Comparison of ENCODE assay signal across 9 mouse cellular contexts in genomic region chr16:63872313-63872712, GRCm38 (mm10). TPM values are rescaled to one million over a fixed set of nuclear protein-coding genes. Genes with fewer than 3 reads are reported as not detected.
DNase-seq lines count a peak whose midpoint lies in the region; ATAC-seq and TF ChIP-seq lines count a peak whose summit lies in the region.
"Had no signal": no experiment of that assay in that cellular context is flagged by ENCODE, and none has a peak within 500 bp of the region (broad histone marks: within the 10 kb centered on the region; RNA-seq: fewer than 3 reads in every experiment).

No protein-coding gene starts in this region.

- H3K9me3 ChIP-seq in kidney, postnatal 0 days (replicated peaks; ENCODE audit: low read length), result no peaks in the 10 kb centered on the region
- no peaks in the 10 kb centered on the region for H3K9me3 ChIP-seq in MEL (replicated peaks; ENCODE audit: insufficient read depth, low read length)
- H3K9me3 ChIP-seq in limb, embryonic 14.5 days (ENCODE audit: control insufficient read depth, low read length), result no peaks in the 10 kb centered on the region

- TF ChIP-seq POLR2A in MEL (IDR thresholded peaks at IDR 0.05; ENCODE audit: control insufficient read depth in 1 of 2, insufficient read depth in 1 of 2, low read depth in 1 of 2, low read length in 2 of 2, poor library complexity in 1 of 2), result no peak
- no peak for TF ChIP-seq POLR2A in limb, embryonic 14.5 days (IDR thresholded peaks at IDR 0.05; ENCODE audit: borderline replicate concordance, extremely low read depth, insufficient read depth, insufficient read length)

- no peak for ATAC-seq in kidney, postnatal 0 days (replicated peaks; ENCODE audit: low FRiP score, low read depth)
- ATAC-seq in limb, embryonic 14.5 days (ENCODE audit: low FRiP score, low read depth), result no peak

- H3K27me3 ChIP-seq in kidney, postnatal 0 days (ENCODE audit: insufficient read depth, low read length), result no peaks in the 10 kb centered on the region
- no peaks in the 10 kb centered on the region for H3K27me3 ChIP-seq in MEL (ENCODE audit: control insufficient read depth in 1 of 2, insufficient read depth in 2 of 2, low read length in 2 of 2)
- peaks cover 4% of the 10 kb centered on the region; the same call in 1 of the 2 replicates for H3K27me3 ChIP-seq in limb, embryonic 14.5 days (ENCODE audit: control insufficient read depth, insufficient read depth, low read length)

- no peaks in the 10 kb centered on the region for H3K79me2 ChIP-seq in MEL (ENCODE audit: control insufficient read depth, insufficient read depth, low read length, poor library complexity)

- no peak for TF ChIP-seq EP300 in MEL (IDR thresholded peaks at IDR 0.05; ENCODE audit: low read depth in 1 of 2, low read length in 2 of 2)

- no peak overlapping the region for H3K4me2 ChIP-seq in kidney, postnatal 0 days (ENCODE audit: low read length)
- no peak overlapping the region for H3K4me2 ChIP-seq in limb, embryonic 14.5 days (replicated peaks; ENCODE audit: low read depth, low read length, severe bottlenecking)

- peak; percentile 87 for TF ChIP-seq CTCF in kidney, postnatal 0 days (IDR thresholded peaks at IDR 0.05; ENCODE audit: low read depth)
- peak; percentile 64 to 79 (median 68) for TF ChIP-seq CTCF in MEL (IDR thresholded peaks at IDR 0.05 in 2 of 3, conservative IDR thresholded peaks at IDR 0.05 in 1 of 3; ENCODE audit: control insufficient read depth in 1 of 3, insufficient read depth in 1 of 3, low read depth in 2 of 3, low read length in 3 of 3, poor library complexity in 1 of 3, severe bottlenecking in 1 of 3)

- H3K36me3 ChIP-seq in kidney, postnatal 0 days (ENCODE audit: insufficient read depth, low read length), result no peaks in the 10 kb centered on the region
- H3K36me3 ChIP-seq in MEL (ENCODE audit: control insufficient read depth in 1 of 2, insufficient read depth in 2 of 2, low read length in 2 of 2), result no peaks in the 10 kb centered on the region
- H3K36me3 ChIP-seq in limb, embryonic 14.5 days (ENCODE audit: control insufficient read depth, insufficient read depth, low read length), result no peaks in the 10 kb centered on the region

- DNase-seq in kidney, postnatal 0 days (ENCODE audit: low spot score), result peak; percentile 62
- DNase-seq in kidney, postnatal 14 days, result no peak
- peak; percentile 61 for DNase-seq in A20 (ENCODE audit: low read depth, low spot score)
- DNase-seq in MEL (ENCODE audit: low read depth, low spot score), result peak; percentile 41
- DNase-seq in cerebellum, postnatal 10 days, result peak; percentile 72 to 78
- peak; percentile 68 for DNase-seq in limb, embryonic 14.5 days (ENCODE audit: low spot score)
- DNase-seq in thymus, postnatal 14 days, result peak; percentile 3
- DNase-seq in layer of hippocampus, adult 9-11 months, result no peak

- no peaks in the 10 kb centered on the region for H3K4me1 ChIP-seq in kidney, postnatal 0 days (replicated peaks; ENCODE audit: insufficient read depth, low read length)
- no peaks in the 10 kb centered on the region for H3K4me1 ChIP-seq in MEL (ENCODE audit: control insufficient read depth in 1 of 2, insufficient read depth in 2 of 2, low read length in 2 of 2)
- no peaks in the 10 kb centered on the region for H3K4me1 ChIP-seq in limb, embryonic 14.5 days (ENCODE audit: control insufficient read depth, insufficient read depth, low read length)

- H3K27ac ChIP-seq in kidney, postnatal 0 days, result no peak overlapping the region
- H3K27ac ChIP-seq in MEL (ENCODE audit: control insufficient read depth, low read depth, low read length), result no peak overlapping the region
- no peak overlapping the region for H3K27ac ChIP-seq in limb, embryonic 14.5 days (replicated peaks; ENCODE audit: low read depth, low read length)

- 10% methylated on average over 7 of the region's 7 CpGs for WGBS in kidney, postnatal 0 days
- WGBS in limb, embryonic 14.5 days, result 6% methylated on average over 7 of the region's 7 CpGs

- no peak overlapping the region for H3K9ac ChIP-seq in kidney, postnatal 0 days (ENCODE audit: low read depth, low read length)
- no peak overlapping the region for H3K9ac ChIP-seq in MEL (ENCODE audit: control insufficient read depth, low read depth, low read length, poor library complexity, severe bottlenecking)
- H3K9ac ChIP-seq in limb, embryonic 14.5 days (ENCODE audit: low read depth, low read length, severe bottlenecking), result no peak overlapping the region

- no peak overlapping the region for H3K4me3 ChIP-seq in kidney, postnatal 0 days (replicated peaks; ENCODE audit: low read depth, low read length)
- H3K4me3 ChIP-seq in MEL (ENCODE audit: control insufficient read depth in 1 of 2, insufficient read depth in 1 of 2, low read depth in 2 of 2, low read length in 2 of 2), result no peak overlapping the region
- H3K4me3 ChIP-seq in limb, embryonic 14.5 days (replicated peaks; ENCODE audit: low read length), result no peak overlapping the region
- H3K4me3 ChIP-seq: erythroblast, embryonic 14.5 days had no signal

- TF ChIP-seq RAD21 in MEL (IDR thresholded peaks at IDR 0.05; ENCODE audit: low read depth, low read length), result peak; percentile 49

TF ChIP-seq in MEL, 35 proteins besides CTCF, POLR2A, EP300 and RAD21:
- peak; percentile 35; the same call in 1 of the 2 replicates for TF ChIP-seq ZC3H11A (IDR thresholded peaks at IDR 0.05; ENCODE audit: low read depth, low read length)
- TF ChIP-seq POLR2AphosphoS2 (IDR thresholded peaks at IDR 0.05; ENCODE audit: low read length), result no peak
- peak; percentile 67 for TF ChIP-seq SMC3 (IDR thresholded peaks at IDR 0.05; ENCODE audit: low read depth, low read length)

RNA-seq across cellular contexts. Expression of gene Epha3, which starts 8.3 kb away (rescaled TPM):
- polyA plus RNA-seq in kidney, postnatal 0 days (2015; fragmentation: Nextera tagmentation; extraction: Ambion mirVana), result 7.5 and 7.7 TPM in 2 replicates
- total RNA-seq in MEL (2012; rRNA removed), result not detected in 2 replicates
- polyA plus RNA-seq in MEL (2012; ENCODE audit: insufficient read depth in 1 of 2, insufficient read length in 2 of 2, low read depth in 1 of 2, low replicate concordance in 2 of 2, missing spikeins in 1 of 2), result not detected
- 15.7 and 18.0 TPM in 2 replicates for polyA plus RNA-seq in limb, embryonic 14.5 days (2012; rRNA removed)
- polyA plus RNA-seq in limb, embryonic 14.5 days (2014; fragmentation: Nextera tagmentation; extraction: Ambion mirVana), result 26.6 and 31.0 TPM in 2 replicates
- polyA plus RNA-seq: erythroblast, embryonic 14.5 days had no signal

Comparison
In these comparisons a context has a peak if more than half of its experiments do, and no peak if none do; other contexts are left out.
1. DNase-seq: peak in kidney, postnatal 0 days (single experiment), A20 (single experiment), MEL (single experiment), cerebellum, postnatal 10 days (2 of 2), limb, embryonic 14.5 days (single experiment) and thymus, postnatal 14 days (single experiment); none in kidney, postnatal 14 days (single experiment) and layer of hippocampus, adult 9-11 months (single experiment).